In genomic region chr3:58714034-58714433, GRCm38 (mm10) we compare ENCODE assay signal across 20 mouse cellular contexts. TPM values are rescaled to one million over a fixed set of nuclear protein-coding genes. Genes with fewer than 3 reads are reported as not detected.
DNase-seq lines count a peak whose midpoint lies in the region; ATAC-seq and TF ChIP-seq lines count a peak whose summit lies in the region.
"Had no signal": no experiment of that assay in that cellular context is flagged by ENCODE, and none has a peak within 500 bp of the region (broad histone marks: within the 10 kb centered on the region; RNA-seq: fewer than 3 reads in every experiment).

No protein-coding gene starts in this region.

- no peaks in the 10 kb centered on the region for H3K36me3 ChIP-seq in heart, embryonic 11.5 days (ENCODE audit: control insufficient read depth, insufficient read depth, low read length)
- no peaks in the 10 kb centered on the region for H3K36me3 ChIP-seq in heart, adult 2 months (ENCODE audit: control insufficient read depth, insufficient read depth, low read length)
- H3K36me3 ChIP-seq in midbrain, embryonic 11.5 days (ENCODE audit: control insufficient read depth, insufficient read depth, low read length): no peaks in the 10 kb centered on the region
- no peaks in the 10 kb centered on the region for H3K36me3 ChIP-seq in midbrain, postnatal 0 days (ENCODE audit: insufficient read depth, low read length)
- H3K36me3 ChIP-seq: embryonic facial prominence, embryonic 10.5 days; hindbrain, embryonic 10.5 days; midbrain, embryonic 13.5 days; neural tube, embryonic 15.5 days had no signal

- H3K27ac ChIP-seq in heart, embryonic 11.5 days (ENCODE audit: low read depth, low read length): peak overlapping the region; percentile 70
- H3K27ac ChIP-seq in heart, adult 2 months: no peak overlapping the region
- no peak overlapping the region for H3K27ac ChIP-seq in midbrain, embryonic 11.5 days (ENCODE audit: low read depth, low read length)
- no peak overlapping the region for H3K27ac ChIP-seq in midbrain, postnatal 0 days (ENCODE audit: low read depth, low read length)
- H3K27ac ChIP-seq: embryonic facial prominence, embryonic 10.5 days; forebrain, embryonic 13.5 days; hindbrain, embryonic 10.5 days; midbrain, embryonic 13.5 days; neural tube, embryonic 15.5 days; stomach, postnatal 0 days had no signal

- no peaks in the 10 kb centered on the region for H3K79me2 ChIP-seq in heart, adult 2 months (replicated peaks; ENCODE audit: control insufficient read depth, insufficient read depth, low read length)

- ATAC-seq in heart, embryonic 11.5 days (replicated peaks; ENCODE audit: insufficient number of reproducible peaks, low FRiP score, low TSS enrichment): 0 out of 2 replicates have a peak, but pooled peaks have one; percentile 26
- ATAC-seq in midbrain, embryonic 11.5 days (ENCODE audit: low FRiP score): no peak
- no peak for ATAC-seq in midbrain, postnatal 0 days (ENCODE audit: low FRiP score)
- ATAC-seq: CD4-positive, CD25-positive, alpha-beta regulatory T cell, adult 4 months; forebrain, embryonic 13.5 days; inflammation-experienced regulatory T-cells, adult 6 months; midbrain, embryonic 13.5 days had no signal

- TF ChIP-seq POLR2A in heart, adult 2 months (IDR thresholded peaks at IDR 0.05; ENCODE audit: insufficient read depth, low read depth, low read length): no peak

- intact Hi-C loops in heart, adult 2 months (cut with DNase I): no loop called here
- intact Hi-C loops in heart, postnatal 10 days (cut with DNase I): no loop called here

- no peak overlapping the region for H3K4me3 ChIP-seq in heart, embryonic 11.5 days (ENCODE audit: low read depth, low read length)
- H3K4me3 ChIP-seq in heart, adult 2 months: no peak overlapping the region
- no peak overlapping the region for H3K4me3 ChIP-seq in midbrain, embryonic 11.5 days (ENCODE audit: low read depth, low read length)
- no peak overlapping the region for H3K4me3 ChIP-seq in midbrain, postnatal 0 days (ENCODE audit: low read depth, low read length)
- H3K4me3 ChIP-seq: embryonic facial prominence, embryonic 10.5 days; forebrain, embryonic 13.5 days; hindbrain, embryonic 10.5 days; midbrain, embryonic 13.5 days; myocyte; neural tube, embryonic 15.5 days had no signal

- no peak for TF ChIP-seq EP300 in heart, adult 2 months (IDR thresholded peaks at IDR 0.05; ENCODE audit: insufficient read depth, low read depth, low read length)

- 22% methylated on average over 2 of the region's 2 CpGs for WGBS in heart, embryonic 11.5 days (ENCODE audit: insufficient replicate concordance)
- WGBS in heart, adult 2 months: 29% methylated on average over 2 of the region's 2 CpGs
- 80% methylated on average over 2 of the region's 2 CpGs for WGBS in midbrain, embryonic 11.5 days
- 78% methylated on average over 2 of the region's 2 CpGs for WGBS in midbrain, postnatal 0 days

- no peak for DNase-seq in heart, adult 2 months
- peak; percentile 59 for DNase-seq in midbrain, embryonic 11.5 days (ENCODE audit: low spot score, missing footprints)
- DNase-seq in midbrain, postnatal 0 days (ENCODE audit: low spot score): no peak
- DNase-seq in heart, postnatal 10 days: peak; percentile 8 to 24
- no peak for DNase-seq in cerebellum, adult 11 months
- DNase-seq in right cerebral cortex, adult 2 months (ENCODE audit: low spot score in 2 of 2): no peak
- no peak for DNase-seq in kidney, postnatal 14 days
- DNase-seq: cerebellum, adult 11-12 months; gastrocnemius, postnatal 25 days; lung, postnatal 14 days had no signal

- H3K9me3 ChIP-seq in heart, embryonic 11.5 days (replicated peaks; ENCODE audit: control insufficient read depth, low read length): 0 out of 2 replicates have a peak, but pooled peaks cover 3% of the 10 kb centered on the region
- no peaks in the 10 kb centered on the region; the same call in 1 of the 2 replicates for H3K9me3 ChIP-seq in midbrain, embryonic 11.5 days (ENCODE audit: control insufficient read depth, low read length)
- H3K9me3 ChIP-seq in midbrain, postnatal 0 days (ENCODE audit: low read length): peaks cover 6% of the 10 kb centered on the region; the same call in 1 of the 2 replicates
- H3K9me3 ChIP-seq: forebrain, embryonic 13.5 days; midbrain, embryonic 13.5 days; neural tube, embryonic 15.5 days had no signal

- H3K9ac ChIP-seq in heart, embryonic 11.5 days (ENCODE audit: low read depth, low read length): no peak overlapping the region
- no peak overlapping the region for H3K9ac ChIP-seq in heart, adult 2 months (ENCODE audit: low read depth, low read length)
- no peak overlapping the region for H3K9ac ChIP-seq in midbrain, embryonic 11.5 days (ENCODE audit: low read length)
- H3K9ac ChIP-seq in midbrain, postnatal 0 days (replicated peaks; ENCODE audit: low read length, poor library complexity, severe bottlenecking): no peak overlapping the region
- H3K9ac ChIP-seq: forebrain, embryonic 13.5 days; midbrain, embryonic 13.5 days; neural tube, embryonic 15.5 days had no signal

- no peak for TF ChIP-seq CTCF in heart, adult 2 months (IDR thresholded peaks at IDR 0.05)
- TF ChIP-seq CTCF in midbrain, postnatal 0 days (IDR thresholded peaks at IDR 0.05): no peak

- H3K4me1 ChIP-seq in heart, embryonic 11.5 days (ENCODE audit: control insufficient read depth, insufficient read depth, low read length): peaks cover 11% of the 10 kb centered on the region
- H3K4me1 ChIP-seq in heart, adult 2 months (ENCODE audit: control insufficient read depth, insufficient read depth, low read length): no peaks in the 10 kb centered on the region; the same call in 1 of the 2 replicates
- no peaks in the 10 kb centered on the region for H3K4me1 ChIP-seq in midbrain, embryonic 11.5 days (ENCODE audit: control insufficient read depth, insufficient read depth, low read length)
- no peaks in the 10 kb centered on the region for H3K4me1 ChIP-seq in midbrain, postnatal 0 days (ENCODE audit: insufficient read depth, low read length)
- H3K4me1 ChIP-seq: forebrain, embryonic 13.5 days; midbrain, embryonic 13.5 days; neural tube, embryonic 15.5 days had no signal

- H3K4me2 ChIP-seq in heart, embryonic 11.5 days: no peak overlapping the region
- H3K4me2 ChIP-seq in midbrain, embryonic 11.5 days: no peak overlapping the region
- no peak overlapping the region for H3K4me2 ChIP-seq in midbrain, postnatal 0 days (ENCODE audit: low read depth, low read length, poor library complexity, severe bottlenecking)
- H3K4me2 ChIP-seq: forebrain, embryonic 13.5 days; midbrain, embryonic 13.5 days; neural tube, embryonic 15.5 days had no signal

- no peaks in the 10 kb centered on the region for H3K27me3 ChIP-seq in heart, embryonic 11.5 days (ENCODE audit: control insufficient read depth, insufficient read depth, low read length)
- no peaks in the 10 kb centered on the region for H3K27me3 ChIP-seq in heart, adult 2 months (ENCODE audit: control insufficient read depth, insufficient read depth, low read length)
- H3K27me3 ChIP-seq in midbrain, embryonic 11.5 days (ENCODE audit: control insufficient read depth, insufficient read depth, low read length): no peaks in the 10 kb centered on the region
- H3K27me3 ChIP-seq in midbrain, postnatal 0 days (ENCODE audit: insufficient read depth, low read length): no peaks in the 10 kb centered on the region
- H3K27me3 ChIP-seq: forebrain, embryonic 13.5 days; midbrain, embryonic 13.5 days; neural tube, embryonic 15.5 days had no signal

RNA-seq across cellular contexts. Expression of gene Siah2, which starts 21.8 kb away (rescaled TPM):
- 5.4 TPM in 2 replicates for polyA plus RNA-seq in heart, embryonic 11.5 days (2014; fragmentation: Nextera tagmentation; extraction: Ambion mirVana)
- total RNA-seq in heart, adult 2 months (2021): 10 to 100 TPM in 1 of 2 experiments, 1 to 10 TPM in 1; 8.8 to 10.9 TPM
- 9.0 and 12.7 TPM in 2 replicates for polyA plus RNA-seq in heart, adult 2 months (2012; rRNA removed)
- 3.7 and 4.0 TPM in 2 replicates for polyA plus RNA-seq in midbrain, embryonic 11.5 days (2014; fragmentation: Nextera tagmentation; extraction: Ambion mirVana)
- total RNA-seq in midbrain, postnatal 0 days (2014; rRNA removed): 24.8 and 25.7 TPM in 2 replicates
- 11.4 and 13.1 TPM in 2 replicates for polyA plus RNA-seq in midbrain, postnatal 0 days (2015; fragmentation: Nextera tagmentation; extraction: Ambion mirVana)
- 10 to 100 TPM; 12.6 to 13.5 TPM for total RNA-seq in heart, postnatal 10 days (2021)

Comparison
In these comparisons a context has a peak if more than half of its experiments do, and no peak if none do; other contexts are left out.
1. DNase-seq: peak in midbrain, embryonic 11.5 days (single experiment) and heart, postnatal 10 days (2 of 2); none in heart, adult 2 months (0 of 2), midbrain, postnatal 0 days (single experiment), cerebellum, adult 11 months (single experiment), right cerebral cortex, adult 2 months (0 of 2) and kidney, postnatal 14 days (single experiment).